Mouse (Mus musculus) liver, embryonic 14.5 days (tissue): Measurements from ENCODE around the gene Celf2. TPM values are rescaled to one million over a fixed set of nuclear protein-coding genes. Genes with fewer than 3 reads are reported as not detected.

Experiments
- ATAC-seq: fragments of 200-750 bp; cut with Nextera tagmentation; 2 replicates; pipeline ENCODE4 v1.8.0; 2017; ENCODE audit warnings: moderate number of reproducible peaks, mild to moderate bottlenecking, moderate library complexity; ENCODE audit not compliant: insufficient read depth
- DNase-seq, 3 experiments: peaks; one replicate each; pipeline ENCODE4 v3.0.0-alpha.2; 2012 to 2013; ENCODE audit warnings: low read depth in 3 of 3, low spot score in 3 of 3
- H3K27ac ChIP-seq: fragments of 300-500 bp; sonication (generic); 2 replicates; pipeline ENCODE4 v1.5.1; 2014; ENCODE audit warnings: moderate library complexity, mild to moderate bottlenecking, control low read depth, inconsistent platforms
- H3K27me3 ChIP-seq: fragments of 300-500 bp; sonication (generic); 2 replicates; pipeline ENCODE4 v1.6.1; 2014; ENCODE audit warnings: mild to moderate bottlenecking, low read length, moderate library complexity; ENCODE audit not compliant: control insufficient read depth, insufficient read depth
- H3K36me3 ChIP-seq: fragments of 300-500 bp; sonication (generic); replicated peaks from 2 replicates; pipeline ENCODE4 v1.6.1; 2014; ENCODE audit warnings: low read depth; ENCODE audit not compliant: control insufficient read depth, insufficient read depth
- H3K4me1 ChIP-seq, 2 experiments: fragments of 200-500 bp in 1 of 2; fragments of 300-500 bp in 1 of 2; sonication (generic) in 1 of 2; replicated peaks; 2 replicates each; pipeline ENCODE4 v1.6.1; 2012 to 2014; ENCODE audit warnings: antibody characterized with exemption in 1 of 2, inconsistent platforms in 1 of 2, low read length in 1 of 2; ENCODE audit not compliant: control insufficient read depth in 2 of 2, insufficient read depth in 2 of 2
- H3K4me2 ChIP-seq: fragments of 300-500 bp; sonication (generic); 2 replicates; pipeline ENCODE4 v1.6.1; 2014; ENCODE audit warnings: low read depth, mild to moderate bottlenecking, control low read depth, moderate library complexity
- H3K4me3 ChIP-seq, 2 experiments: fragments of 200-500 bp in 1 of 2; fragments of 300-500 bp in 1 of 2; sonication (generic) in 1 of 2; 2 replicates each; pipeline ENCODE4 v1.5.1; 2012 to 2014; ENCODE audit warnings: low read depth in 2 of 2, low read length in 2 of 2, mild to moderate bottlenecking in 2 of 2, control low read depth in 1 of 2, inconsistent platforms in 1 of 2, moderate library complexity in 1 of 2; ENCODE audit not compliant: insufficient read depth in 1 of 2
- H3K9ac ChIP-seq: fragments of 300-500 bp; sonication (generic); replicated peaks from 2 replicates; pipeline ENCODE4 v1.6.1; 2014; ENCODE audit warnings: mild to moderate bottlenecking, control low read depth, moderate library complexity
- H3K9me3 ChIP-seq: fragments of 300-500 bp; sonication (generic); 2 replicates; pipeline ENCODE4 v1.6.1; 2016; ENCODE audit warnings: low read length, mixed read lengths; ENCODE audit not compliant: control insufficient read depth
- CTCF ChIP-seq: IDR thresholded peaks from 2 replicates; pipeline ENCODE4 v1.5.1; 2016; ENCODE audit warnings: antibody characterized with exemption, low read depth, control low read depth
- EP300 ChIP-seq: IDR thresholded peaks from 2 replicates; pipeline ENCODE4 v1.6.1; 2016; ENCODE audit warnings: antibody characterized with exemption, low read depth
- WGBS: fragments of 180-500 bp; shearing (Covaris S2); extraction: QIAGEN DNeasy Blood & Tissue Kit; methylation state at CpG from one replicate; pipeline ENCODE4 v1.1.7; 2014; ENCODE audit not compliant: insufficient replicate concordance; 5-methylcytosine and 5-hydroxymethylcytosine counted together
- polyA plus RNA-seq, 2 experiments: library from polyadenylated mRNA; depleted of rRNA in 1 of 2; stranded (reverse) in 1 of 2; unstranded in 1 of 2; fragments of >200 nt; fragmentation: Nextera tagmentation in 1 of 2; extraction: Ambion mirVana in 1 of 2; gene quantifications; 2 replicates each; pipeline versions ENCODE4 v1.2.1 to v1.2.3; 2012 to 2014

Gene Celf2
- polyA plus RNA-seq, 2 experiments = 3.9 to 7.8 TPM

- no peaks in the 10 kb centered on the region for H3K9me3 ChIP-seq
- no peak overlapping the region for H3K27ac ChIP-seq
- H3K36me3 ChIP-seq = no peaks in the 10 kb centered on the region
- no peaks in the 10 kb centered on the region for H3K27me3 ChIP-seq
- ATAC-seq (no peak), DNase-seq (no peak)
- no peak overlapping the region for H3K4me2 ChIP-seq
- no peaks in the 10 kb centered on the region for H3K4me1 ChIP-seq
- no peak overlapping the region for H3K9ac ChIP-seq
- no peak for TF ChIP-seq CTCF
- H3K4me3 ChIP-seq = no peak overlapping the region
- 74% methylated on average over 4 of the region's 4 CpGs for WGBS
Observed at GRCm38 (mm10) chr2:6647028-6647427, 862.3 kb downstream of the Celf2 start.

- Histone ChIP-seq H3K27ac (no peak overlapping the region), H3K27me3 (no peaks in the 10 kb centered on the region), H3K36me3 (no peaks in the 10 kb centered on the region), H3K9ac (no peak overlapping the region), H3K4me2 (no peak overlapping the region), H3K4me1 (no peaks in the 10 kb centered on the region), H3K9me3 (no peaks in the 10 kb centered on the region), H3K4me3 (no peak overlapping the region)
- no peak for TF ChIP-seq CTCF
- TF ChIP-seq EP300 = no peak
- no peak for DNase-seq
- no peak for ATAC-seq
- WGBS = 56% methylated on average over 3 of the region's 3 CpGs
Observed at GRCm38 (mm10) chr2:6646325-6646724, 863.0 kb downstream of the Celf2 start.

- Histone ChIP-seq H3K4me2 (no peak overlapping the region), H3K36me3 (no peaks in the 10 kb centered on the region), H3K4me3 (no peak overlapping the region), H3K9ac (no peak overlapping the region), H3K27ac (no peak overlapping the region), H3K4me1 (no peaks in the 10 kb centered on the region), H3K27me3 (no peaks in the 10 kb centered on the region), H3K9me3 (no peaks in the 10 kb centered on the region)
- TF ChIP-seq EP300 (no peak), CTCF (no peak)
- ATAC-seq (no peak), DNase-seq (no peak)
- WGBS = 27% methylated on average over 3 of the region's 3 CpGs
Observed at GRCm38 (mm10) chr2:6642222-6642850, 867.0 kb downstream of the Celf2 start.

GRCm38 (mm10) chr2:6639370-6639769 lies 870.0 kb downstream of the Celf2 start:
- ATAC-seq = no peak
- WGBS = 50% methylated on average over 6 of the region's 6 CpGs

GRCm38 (mm10) chr2:6637147-6637546 lies 872.2 kb downstream of the Celf2 start:
- H3K4me2 ChIP-seq = no peak overlapping the region
- no peak overlapping the region for H3K4me3 ChIP-seq
- H3K4me1 ChIP-seq = no peaks in the 10 kb centered on the region
- no peaks in the 10 kb centered on the region for H3K27me3 ChIP-seq
- H3K9me3 ChIP-seq = no peaks in the 10 kb centered on the region
- H3K36me3 ChIP-seq = no peaks in the 10 kb centered on the region
- TF ChIP-seq CTCF = no peak
- TF ChIP-seq EP300 = no peak
- no peak overlapping the region for H3K9ac ChIP-seq
- WGBS = 47% methylated on average over 2 of the region's 2 CpGs
- DNase-seq = no peak
- no peak for ATAC-seq
- no peak overlapping the region for H3K27ac ChIP-seq

More at GRCm38 (mm10) chr2:6639370-6639769, 870.0 kb downstream of the Celf2 start:
- Histone ChIP-seq H3K9ac (no peak overlapping the region), H3K4me2 (no peak overlapping the region), H3K27me3 (no peaks in the 10 kb centered on the region), H3K27ac (no peak overlapping the region), H3K36me3 (no peaks in the 10 kb centered on the region), H3K4me1 (no peaks in the 10 kb centered on the region), H3K4me3 (no peak overlapping the region), H3K9me3 (no peaks in the 10 kb centered on the region)
- DNase-seq = no peak
- TF ChIP-seq CTCF (no peak), EP300 (no peak)
